Mouse (Mus musculus) lung, embryonic 16.5 days (tissue): ENCODE data around the gene Gm20708. TPM values are rescaled to one million over a fixed set of nuclear protein-coding genes. Genes with fewer than 3 reads are reported as not detected.
"Not testable (repeated sequence)": the region's sequence is repeated elsewhere in the genome, so short reads cannot be mapped to it uniquely, and the experiment has no call there.

Experiments
- ATAC-seq: fragments of 200-750 bp; cut with Nextera tagmentation; 2 replicates; pipeline ENCODE4 v1.8.0; 2017; ENCODE audit warnings: low read depth, mild to moderate bottlenecking, moderate library complexity
- H3K27ac ChIP-seq: fragments of 300-500 bp; sonication (generic); 2 replicates; pipeline ENCODE4 v1.5.1; 2014; ENCODE audit warnings: mild to moderate bottlenecking, control low read depth, low read length
- H3K27me3 ChIP-seq: fragments of 300-500 bp; sonication (generic); 2 replicates; pipeline ENCODE4 v1.6.1; 2014; ENCODE audit warnings: low read depth, low read length, mixed read lengths; ENCODE audit not compliant: control insufficient read depth, insufficient read depth
- H3K36me3 ChIP-seq: fragments of 300-500 bp; sonication (generic); 2 replicates; pipeline ENCODE4 v1.6.1; 2014; ENCODE audit warnings: low read length; ENCODE audit not compliant: control insufficient read depth, insufficient read depth
- H3K4me1 ChIP-seq: fragments of 300-500 bp; sonication (generic); replicated peaks from 2 replicates; pipeline ENCODE4 v1.6.1; 2014; ENCODE audit warnings: low read length, mixed read lengths; ENCODE audit not compliant: control insufficient read depth, insufficient read depth
- H3K4me2 ChIP-seq: fragments of 300-500 bp; sonication (generic); 2 replicates; pipeline ENCODE4 v1.6.1; 2014; ENCODE audit warnings: low read depth, low read length, control low read depth
- H3K4me3 ChIP-seq: fragments of 300-500 bp; sonication (generic); 2 replicates; pipeline ENCODE4 v1.5.1; 2014; ENCODE audit warnings: mild to moderate bottlenecking, low read length, control low read depth
- H3K9ac ChIP-seq: fragments of 300-500 bp; sonication (generic); 2 replicates; pipeline ENCODE4 v1.6.1; 2014; ENCODE audit warnings: low read length, control low read depth
- H3K9me3 ChIP-seq: fragments of 300-500 bp; sonication (generic); 2 replicates; pipeline ENCODE4 v1.6.1; 2016; ENCODE audit warnings: low read length; ENCODE audit not compliant: control insufficient read depth
- WGBS: fragments of 180-500 bp; shearing (Covaris S2); extraction: QIAGEN DNeasy Blood & Tissue Kit; methylation state at CpG from one replicate; pipeline ENCODE4 v1.1.7; 2014; 5-methylcytosine and 5-hydroxymethylcytosine counted together
- polyA plus RNA-seq: library from polyadenylated mRNA; unstranded; fragments of >200 nt; fragmentation: Nextera tagmentation; extraction: Ambion mirVana; gene quantifications from 2 replicates; pipeline ENCODE4 v1.2.1, GENCODE M21; 2015

The Gm20708 gene
- polyA plus RNA-seq, 1 experiment from 2014 or later = 0.14 TPM

DNA sequence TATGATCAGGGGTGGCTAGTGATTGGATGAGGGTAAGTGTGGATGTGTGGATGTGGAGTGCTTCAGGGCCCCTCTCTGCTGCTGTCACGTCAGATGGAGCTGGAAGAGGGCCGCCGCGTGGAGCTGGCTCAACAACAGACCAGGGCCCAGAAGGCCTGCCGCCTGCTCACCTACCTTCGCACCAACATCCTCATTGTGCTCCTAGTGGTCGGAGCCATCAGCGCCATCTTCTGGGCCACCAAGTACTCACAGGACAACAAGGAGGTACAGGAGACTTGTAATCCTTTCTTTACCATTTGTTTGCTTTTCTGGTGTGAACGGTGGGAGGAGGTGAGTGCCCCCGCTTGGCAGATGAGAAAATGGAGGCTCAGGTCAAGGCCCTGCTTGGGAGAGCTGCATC lies 23.2 kb upstream of the Gm20708 start:
- no peak overlapping the region for H3K27ac ChIP-seq
- H3K9ac ChIP-seq = no peak overlapping the region
- H3K9me3 ChIP-seq = no peaks in the 10 kb centered on the region
- H3K27me3 ChIP-seq = no peaks in the 10 kb centered on the region; the same call in 1 of the 2 replicates
- H3K4me3 ChIP-seq = no peak overlapping the region
- H3K4me2 ChIP-seq = no peak overlapping the region
- H3K4me1 ChIP-seq = peaks cover 21% of the 10 kb centered on the region
- ATAC-seq = no peak
- no peaks in the 10 kb centered on the region for H3K36me3 ChIP-seq
- 10% methylated on average over 10 of the region's 10 CpGs for WGBS

DNA sequence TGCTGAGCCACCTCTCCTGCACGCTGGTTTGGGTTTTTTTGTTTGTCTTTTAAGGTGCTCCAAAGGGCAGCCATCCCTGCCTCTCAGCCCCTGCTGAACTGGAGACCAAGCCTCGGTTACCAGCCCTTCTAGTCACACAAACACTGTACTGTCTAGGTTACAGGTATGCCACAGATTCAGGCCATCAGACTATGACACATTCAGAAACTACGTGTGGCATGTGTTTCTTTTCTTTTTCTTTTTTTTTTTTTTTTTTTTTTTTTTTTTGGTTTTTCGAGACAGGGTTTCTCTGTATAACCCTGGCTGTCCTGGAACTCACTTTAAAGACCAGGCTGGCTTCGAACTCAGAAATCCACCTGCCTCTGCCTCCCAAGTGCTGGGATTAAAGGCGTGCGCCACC lies 21.0 kb upstream of the Gm20708 start:
- peaks cover 13% of the 10 kb centered on the region; the same call in 1 of the 2 replicates for H3K4me1 ChIP-seq
- not testable (repeated sequence) for H3K27ac ChIP-seq, H3K4me3 ChIP-seq, H3K9ac ChIP-seq, H3K4me2 ChIP-seq, ATAC-seq, H3K27me3 ChIP-seq, H3K36me3 ChIP-seq, H3K9me3 ChIP-seq
- 69% methylated on average over 6 of the region's 7 CpGs for WGBS

DNA sequence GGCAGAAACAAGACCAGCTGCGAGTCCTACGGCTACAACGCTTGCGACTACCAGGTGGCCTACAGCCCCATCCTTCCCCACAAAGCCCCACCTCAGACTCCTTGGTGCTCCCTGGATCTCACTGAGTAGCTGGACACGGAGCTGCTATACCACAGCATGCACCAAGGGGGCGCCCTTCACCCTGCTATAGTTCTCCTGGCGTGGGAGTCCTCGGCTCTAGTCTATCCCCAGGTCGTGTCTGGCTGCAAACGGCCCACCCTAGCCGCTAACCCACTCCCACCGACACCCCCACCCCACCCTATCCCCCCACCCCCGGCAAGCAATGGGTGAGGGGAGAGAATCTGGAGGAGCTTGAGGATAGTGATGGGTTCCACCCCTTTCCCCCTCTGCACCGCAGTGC lies 19.2 kb upstream of the Gm20708 start:
- 10% methylated on average over 14 of the region's 14 CpGs for WGBS
- peaks cover 12% of the 10 kb centered on the region; the same call in 1 of the 2 replicates for H3K4me1 ChIP-seq
- no peaks in the 10 kb centered on the region for H3K27me3 ChIP-seq
- H3K9me3 ChIP-seq = no peaks in the 10 kb centered on the region
- no peaks in the 10 kb centered on the region for H3K36me3 ChIP-seq
- peak; percentile 21; the same call in 1 of the 2 replicates for ATAC-seq
- peak overlapping the region; percentile 21; the same call in 1 of the 2 replicates for H3K4me3 ChIP-seq
- H3K4me2 ChIP-seq = peak overlapping the region; percentile 56
- H3K27ac ChIP-seq = no peak overlapping the region
- H3K9ac ChIP-seq = 0 out of 2 replicates have a peak overlapping the region, but pooled peaks have one; percentile 30

DNA sequence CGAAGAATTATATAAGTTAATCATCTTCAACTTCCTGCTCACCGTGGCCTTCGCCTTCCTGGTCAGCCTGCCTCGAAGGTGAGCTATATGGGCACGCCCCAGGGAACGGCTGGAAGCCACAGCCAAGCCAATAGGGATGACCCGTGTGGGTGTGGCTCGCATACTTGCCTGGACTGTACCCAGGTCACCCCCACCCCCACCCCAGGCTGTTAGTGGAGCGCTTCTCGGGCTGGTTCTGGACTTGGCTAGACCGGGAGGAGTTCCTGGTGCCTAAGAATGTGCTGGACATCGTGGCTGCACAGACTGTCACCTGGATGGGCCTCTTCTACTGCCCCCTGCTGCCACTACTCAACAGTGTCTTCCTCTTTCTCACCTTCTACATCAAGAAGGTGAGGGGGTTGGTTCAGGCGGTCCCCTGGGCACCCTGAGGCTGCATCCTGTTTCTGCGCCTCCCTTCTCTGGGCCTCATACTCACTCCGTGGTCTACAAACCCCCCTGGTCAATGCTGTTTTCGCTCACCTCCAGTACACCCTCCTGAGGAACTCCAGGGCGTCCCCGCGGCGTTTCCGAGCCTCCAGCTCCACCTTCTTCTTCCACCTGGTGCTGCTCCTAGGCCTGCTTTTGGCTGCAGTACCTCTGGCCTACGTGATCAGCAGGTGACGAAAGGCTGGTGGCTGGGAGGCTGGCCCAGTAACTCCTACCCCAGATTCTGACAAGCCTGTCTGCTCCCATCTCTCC lies 18.6 kb upstream of the Gm20708 start:
- Histone ChIP-seq H3K4me1 (peaks cover 12% of the 10 kb centered on the region; the same call in 1 of the 2 replicates), H3K36me3 (no peaks in the 10 kb centered on the region), H3K27me3 (no peaks in the 10 kb centered on the region), H3K4me3 (no peak overlapping the region; the same call in 1 of the 2 replicates), H3K9ac (no peak overlapping the region), H3K9me3 (no peaks in the 10 kb centered on the region), H3K4me2 (peak overlapping the region; percentile 56), H3K27ac (no peak overlapping the region)
- ATAC-seq = peak; percentile 41
- 36% methylated on average over 23 of the region's 23 CpGs for WGBS

DNA sequence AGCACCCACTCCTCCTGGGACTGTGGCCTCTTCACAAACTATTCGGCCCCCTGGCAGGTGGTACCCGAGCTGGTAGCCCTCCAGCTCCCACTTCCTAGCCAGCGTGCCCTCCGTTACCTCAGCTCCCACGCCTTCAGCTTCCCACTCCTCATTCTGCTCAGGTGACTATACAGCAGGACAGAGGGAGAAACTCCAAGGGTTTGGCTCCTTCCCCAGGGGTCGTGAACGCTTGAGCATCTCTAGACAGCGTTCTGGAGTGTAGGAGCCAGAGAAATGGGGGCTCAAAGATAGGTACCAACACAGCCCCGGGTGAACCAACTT lies 18.1 kb upstream of the Gm20708 start:
- Histone ChIP-seq H3K4me2 (no peak overlapping the region), H3K27ac (no peak overlapping the region), H3K27me3 (no peaks in the 10 kb centered on the region), H3K4me3 (no peak overlapping the region), H3K9me3 (no peaks in the 10 kb centered on the region), H3K4me1 (peaks cover 12% of the 10 kb centered on the region; the same call in 1 of the 2 replicates), H3K9ac (no peak overlapping the region), H3K36me3 (no peaks in the 10 kb centered on the region)
- 81% methylated on average over 9 of the region's 9 CpGs for WGBS
- no peak for ATAC-seq

DNA sequence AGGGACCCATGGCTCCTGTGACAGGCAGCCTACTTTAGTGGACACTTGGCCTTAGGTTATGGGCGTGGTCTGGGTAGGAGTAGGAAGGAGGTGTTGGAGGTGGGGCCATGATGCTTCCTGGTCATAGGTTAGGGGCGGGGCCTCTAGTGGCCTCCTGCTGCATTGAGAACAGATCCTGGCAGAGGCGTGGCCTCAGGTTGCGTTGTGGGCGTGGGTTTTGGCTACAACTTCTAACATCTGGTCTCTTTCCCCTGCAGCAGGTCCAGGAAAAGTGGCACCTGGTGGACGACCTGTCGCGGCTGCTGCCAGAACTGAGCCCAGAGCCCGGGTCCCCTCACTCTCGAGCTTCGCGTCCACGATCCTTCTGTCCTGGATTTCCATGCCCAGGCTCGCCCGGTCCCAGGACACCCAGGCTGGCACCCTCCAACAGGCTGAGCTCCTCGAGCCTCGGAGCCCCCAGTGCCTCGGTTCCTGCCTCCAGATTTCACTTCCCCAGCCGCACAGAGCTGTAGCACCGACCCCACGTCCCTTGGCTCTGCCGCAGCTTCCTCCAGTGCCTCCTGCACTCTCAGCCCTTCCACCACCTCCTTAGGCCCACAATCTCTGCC lies 17.1 kb upstream of the Gm20708 start:
- H3K27me3 ChIP-seq = no peaks in the 10 kb centered on the region
- H3K4me3 ChIP-seq = peak overlapping the region; percentile 39
- H3K9me3 ChIP-seq = no peaks in the 10 kb centered on the region
- peaks cover 12% of the 10 kb centered on the region; the same call in 1 of the 2 replicates for H3K4me1 ChIP-seq
- peak; percentile 74 for ATAC-seq
- 4% methylated on average over 22 of the region's 22 CpGs for WGBS
- H3K4me2 ChIP-seq = peak overlapping the region; percentile 57
- peak overlapping the region; percentile 62 for H3K9ac ChIP-seq
- H3K36me3 ChIP-seq = no peaks in the 10 kb centered on the region
- peak overlapping the region; percentile 61 for H3K27ac ChIP-seq

DNA sequence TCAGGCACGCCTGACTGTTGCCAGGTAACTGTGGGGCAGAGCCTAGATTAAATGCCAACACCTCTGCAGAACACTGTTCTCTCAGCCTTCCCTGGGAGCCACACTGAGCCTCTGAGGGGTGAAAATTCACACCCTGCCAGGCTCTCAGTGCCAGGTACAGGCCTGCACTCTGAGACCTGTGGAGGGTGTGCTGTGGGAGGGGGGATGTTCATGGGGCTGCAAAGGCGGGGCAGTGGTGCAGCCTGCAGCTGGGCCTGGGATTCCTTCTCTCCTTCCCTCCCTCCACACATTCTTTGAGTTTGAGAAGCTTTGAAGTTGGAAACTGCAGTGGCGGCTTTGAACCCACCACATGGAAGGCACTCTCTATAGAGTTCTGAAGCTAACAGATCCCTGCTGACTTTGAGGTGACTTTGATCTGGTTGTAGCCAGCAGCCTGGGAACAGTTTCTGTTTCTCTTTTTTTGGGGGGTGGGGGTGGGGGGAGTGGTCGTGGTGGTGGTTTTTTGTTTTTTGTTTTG lies 15.4 kb upstream of the Gm20708 start:
- WGBS = 55% methylated on average over 4 of the region's 4 CpGs
- Histone ChIP-seq H3K27me3 (no peaks in the 10 kb centered on the region), H3K9ac (no peak overlapping the region), H3K27ac (no peak overlapping the region), H3K4me1 (peaks cover 18% of the 10 kb centered on the region; the same call in 1 of the 2 replicates), H3K36me3 (no peaks in the 10 kb centered on the region), H3K4me2 (no peak overlapping the region), H3K4me3 (no peak overlapping the region), H3K9me3 (no peaks in the 10 kb centered on the region)
- ATAC-seq = no peak

DNA sequence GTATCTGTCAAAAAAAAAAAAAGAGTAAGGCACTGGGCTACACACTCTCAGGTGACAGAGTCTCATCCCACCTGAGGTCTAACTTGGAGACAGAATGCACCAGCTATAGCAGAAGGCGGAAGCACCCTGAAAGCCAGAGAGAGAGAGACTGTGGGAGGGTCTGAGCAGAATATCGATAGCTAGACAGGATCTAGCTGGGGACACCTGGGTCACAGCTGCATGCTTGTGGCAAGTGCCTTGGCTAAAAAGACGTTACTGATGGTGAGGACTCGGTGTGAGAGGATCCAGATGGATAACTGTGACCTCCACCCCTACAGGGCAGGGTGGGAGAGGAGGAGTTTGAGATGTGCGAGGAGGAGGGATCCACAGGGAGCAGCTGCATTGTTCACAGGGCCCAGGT lies 12.5 kb upstream of the Gm20708 start:
- H3K36me3 ChIP-seq = no peaks in the 10 kb centered on the region
- H3K9me3 ChIP-seq = no peaks in the 10 kb centered on the region
- H3K9ac ChIP-seq = no peak overlapping the region
- no peak overlapping the region for H3K4me3 ChIP-seq
- ATAC-seq = no peak
- H3K4me1 ChIP-seq = peaks cover 12% of the 10 kb centered on the region; the same call in 1 of the 2 replicates
- no peaks in the 10 kb centered on the region for H3K27me3 ChIP-seq
- H3K27ac ChIP-seq = no peak overlapping the region
- 28% methylated on average over 5 of the region's 5 CpGs for WGBS
- no peak overlapping the region for H3K4me2 ChIP-seq

DNA sequence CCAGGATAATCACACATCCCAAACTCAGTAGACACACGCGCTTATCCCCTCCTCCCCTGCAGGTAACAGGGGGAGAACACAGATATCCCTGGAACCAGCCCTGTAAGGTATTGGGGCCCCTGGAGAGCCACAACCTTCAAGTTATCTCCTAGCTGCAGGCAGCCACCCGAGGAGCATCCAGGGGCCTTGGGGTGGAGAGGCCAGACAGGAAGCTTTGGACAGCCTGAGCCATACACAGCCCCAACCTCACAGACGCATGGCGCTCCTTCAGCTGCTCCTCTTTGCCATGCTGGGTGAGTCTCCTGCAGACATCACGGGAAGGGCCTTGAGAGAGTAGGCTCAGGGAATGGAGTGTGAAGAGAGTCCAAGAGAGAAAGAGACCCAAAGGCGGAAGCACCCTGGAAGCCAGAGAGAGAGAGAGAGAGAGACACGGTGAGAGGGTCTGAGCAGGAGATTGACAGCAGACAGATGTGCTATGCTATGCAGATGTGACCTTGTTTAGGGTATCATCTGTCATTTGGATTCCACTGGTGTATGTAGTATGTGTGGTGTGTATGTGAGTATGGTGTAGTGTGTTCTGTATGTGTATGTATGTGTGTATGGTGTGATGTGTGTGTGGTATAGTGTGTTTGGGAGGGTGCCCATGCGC lies 11.8 kb upstream of the Gm20708 start, which contains the start of gene 6030468B19Rik:
Gene 6030468B19Rik, plus strand, starts transcription at position 150 of the 649 bp plus-strand sequence.
- no peaks in the 10 kb centered on the region for H3K36me3 ChIP-seq
- no peak within 1 kb of the TSS for H3K9ac ChIP-seq
- H3K27me3 ChIP-seq = no peaks in the 10 kb centered on the region
- no peak within 1 kb of the TSS for H3K4me3 ChIP-seq
- H3K9me3 ChIP-seq = no peaks in the 10 kb centered on the region
- no peak within 1 kb of the TSS for H3K27ac ChIP-seq
- no peak for ATAC-seq
- no peak within 1 kb of the TSS for H3K4me2 ChIP-seq
- H3K4me1 ChIP-seq = peaks cover 7% of the 10 kb centered on the region; the same call in 1 of the 2 replicates
- WGBS = 39% methylated on average over 9 of the region's 9 CpGs
